Mouse (Mus musculus): Measurements from ENCODE around the gene Supv3l1.

GRCm38 (mm10) chr10:62486618-62487415, 37.3 kb upstream of the Supv3l1 start, which contains the start of gene Vps26a:
- TF ChIP-seq POLR2A (IDR thresholded peaks at IDR 0.05; ENCODE audit: insufficient read depth, low read length): no peak
- no peak for TF ChIP-seq CTCF (IDR thresholded peaks at IDR 0.05; ENCODE audit: low read depth, low read length)
- no peak for TF ChIP-seq EP300 (IDR thresholded peaks at IDR 0.05; ENCODE audit: insufficient read depth, low read depth, low read length)
